In the genomic region with DNA sequence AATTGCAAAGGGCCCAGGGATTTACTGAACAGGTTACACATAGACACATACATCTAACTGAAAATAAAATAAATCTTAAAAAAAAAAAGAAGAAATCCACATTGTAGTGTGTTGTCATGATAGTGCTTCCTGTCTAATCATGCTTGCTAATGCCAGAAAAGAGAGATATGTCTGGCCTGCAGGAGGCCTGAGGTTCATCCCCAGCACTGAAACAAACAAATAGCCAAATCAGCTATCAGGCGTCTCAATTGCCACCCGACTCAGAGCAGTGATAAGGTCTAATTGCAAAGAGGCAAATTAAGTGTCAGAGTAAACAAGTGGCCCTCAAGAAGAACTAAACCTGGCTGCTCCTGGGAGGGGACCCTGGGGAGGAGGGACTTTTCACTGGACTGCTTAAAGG, we compare ENCODE assay signal across 21 mouse cellular contexts. TPM values are rescaled to one million over a fixed set of nuclear protein-coding genes. Genes with fewer than 3 reads are reported as not detected.
"Had no signal": no experiment of that assay in that cellular context is flagged by ENCODE, and none has a peak within 500 bp of the region (broad histone marks: within the 10 kb centered on the region; RNA-seq: fewer than 3 reads in every experiment).

No protein-coding gene starts in this region.

- H3K9ac ChIP-seq: neural tube, embryonic 12.5 days; neural tube, embryonic 13.5 days; neural tube, embryonic 15.5 days; stomach, embryonic 15.5 days had no signal

- H3K9me3 ChIP-seq: neural tube, embryonic 12.5 days; neural tube, embryonic 13.5 days; neural tube, embryonic 15.5 days; stomach, embryonic 15.5 days had no signal

- H3K4me1 ChIP-seq: neural tube, embryonic 15.5 days had no signal

- H3K4me2 ChIP-seq: neural tube, embryonic 12.5 days; neural tube, embryonic 13.5 days; neural tube, embryonic 15.5 days; stomach, embryonic 15.5 days had no signal

- DNase-seq: right cerebral cortex, adult 18-20 months; right cerebral cortex, postnatal 14 days; right cerebral cortex, postnatal 25 days; right cerebral cortex, postnatal 4 days; spleen, adult 18-20 months; thymus, adult 18-20 months; thymus, adult 2 months; thymus, postnatal 14 days; thymus, postnatal 25 days; thymus, postnatal 36 days; thymus, postnatal 4 days had no signal

- H3K4me3 ChIP-seq: neural tube, embryonic 12.5 days; neural tube, embryonic 13.5 days; neural tube, embryonic 15.5 days; stomach, embryonic 15.5 days had no signal

- H3K36me3 ChIP-seq: neural tube, embryonic 12.5 days; neural tube, embryonic 13.5 days; neural tube, embryonic 15.5 days; stomach, embryonic 15.5 days had no signal

- H3K27ac ChIP-seq: neural tube, embryonic 12.5 days; neural tube, embryonic 13.5 days; neural tube, embryonic 15.5 days; stomach, embryonic 15.5 days; stomach, postnatal 0 days had no signal

RNA-seq across cellular contexts. Expression of gene Lefty1, which starts 5.2 kb away (rescaled TPM):
- total RNA-seq: neutrophil, adult 5-6 weeks had no signal
- polyA plus RNA-seq: neural tube, embryonic 14.5 days had no signal

RNA-seq across cellular contexts. Expression of gene Lefty2, which starts 36.7 kb away (rescaled TPM):
- total RNA-seq: neutrophil, adult 5-6 weeks had no signal
- polyA plus RNA-seq: neural tube, embryonic 12.5 days; neural tube, embryonic 13.5 days; small intestine, adult 2 months; spleen, adult 2 months; stomach, embryonic 14.5 days; stomach, embryonic 15.5 days had no signal
